Mouse (Mus musculus) NIH3T3 (cell line): ENCODE results near the gene Slc18b1.

Source experiments
- DNase-seq: peaks from one replicate; pipeline ENCODE4 v3.0.0-alpha.2; 2012; ENCODE audit warnings: low read depth

Gene Slc18b1

GRCm38 (mm10) chr10:23806201-23806600, 9.4 kb downstream of the Slc18b1 start:
- DNase-seq = no peak

GRCm38 (mm10) chr10:23811635-23812437, 15.1 kb downstream of the Slc18b1 start:
- DNase-seq = peak; percentile 87

- no peak for DNase-seq
These were observed 15.6 kb downstream of the Slc18b1 start for GRCm38 (mm10) chr10:23812438-23812759.

- no peak for DNase-seq
These were observed 16.3 kb downstream of the Slc18b1 start for GRCm38 (mm10) chr10:23812852-23813766.

- peak; percentile 90 for DNase-seq
These were observed 18.4 kb downstream of the Slc18b1 start for GRCm38 (mm10) chr10:23815168-23815567.

- DNase-seq = no peak
These were observed 19.5 kb downstream of the Slc18b1 start for GRCm38 (mm10) chr10:23816241-23816640.

- no peak for DNase-seq
These were observed 29.7 kb downstream of the Slc18b1 start for GRCm38 (mm10) chr10:23826516-23826915.

GRCm38 (mm10) chr10:23836003-23836964, 39.5 kb downstream of the Slc18b1 start:
- no peak for DNase-seq

- no peak for DNase-seq
These were observed 40.3 kb downstream of the Slc18b1 start for GRCm38 (mm10) chr10:23837115-23837514.

- no peak for DNase-seq
These were observed 42.1 kb downstream of the Slc18b1 start for GRCm38 (mm10) chr10:23838910-23839309.

- no peak for DNase-seq
These were observed 42.6 kb downstream of the Slc18b1 start for GRCm38 (mm10) chr10:23839368-23839767.

GRCm38 (mm10) chr10:23840496-23840895, 43.7 kb downstream of the Slc18b1 start:
- DNase-seq = no peak

GRCm38 (mm10) chr10:23851228-23851912, 54.6 kb downstream of the Slc18b1 start, which contains the start of gene Vnn3:
Gene Vnn3, plus strand, starts transcription at chr10:23851462.
- DNase-seq = peak; percentile 30

- DNase-seq = no peak
These were observed 55.3 kb downstream of the Slc18b1 start for GRCm38 (mm10) chr10:23852096-23852495.

GRCm38 (mm10) chr10:23864362-23865312, 67.9 kb downstream of the Slc18b1 start:
- DNase-seq = peak; percentile 59
